Mouse (Mus musculus): ENCODE data around the gene Fancl.

Fancl gene

GRCm38 (mm10) chr11:26477037-26477739, 91.3 kb downstream of the Fancl start:
- in situ Hi-C loops (cut with MboI; ENCODE audit: low pct_unique_long_range_greater_than_20kb in 1 of 2, low sequenced_read_pairs in 2 of 2, unreplicated experiment in 1 of 2) = no loop called here

GRCm38 (mm10) chr11:26481691-26482242, 95.8 kb downstream of the Fancl start:
- in situ Hi-C loops (cut with MboI; ENCODE audit: low pct_unique_long_range_greater_than_20kb in 1 of 2, low sequenced_read_pairs in 2 of 2, unreplicated experiment in 1 of 2) = no loop called here

DNA sequence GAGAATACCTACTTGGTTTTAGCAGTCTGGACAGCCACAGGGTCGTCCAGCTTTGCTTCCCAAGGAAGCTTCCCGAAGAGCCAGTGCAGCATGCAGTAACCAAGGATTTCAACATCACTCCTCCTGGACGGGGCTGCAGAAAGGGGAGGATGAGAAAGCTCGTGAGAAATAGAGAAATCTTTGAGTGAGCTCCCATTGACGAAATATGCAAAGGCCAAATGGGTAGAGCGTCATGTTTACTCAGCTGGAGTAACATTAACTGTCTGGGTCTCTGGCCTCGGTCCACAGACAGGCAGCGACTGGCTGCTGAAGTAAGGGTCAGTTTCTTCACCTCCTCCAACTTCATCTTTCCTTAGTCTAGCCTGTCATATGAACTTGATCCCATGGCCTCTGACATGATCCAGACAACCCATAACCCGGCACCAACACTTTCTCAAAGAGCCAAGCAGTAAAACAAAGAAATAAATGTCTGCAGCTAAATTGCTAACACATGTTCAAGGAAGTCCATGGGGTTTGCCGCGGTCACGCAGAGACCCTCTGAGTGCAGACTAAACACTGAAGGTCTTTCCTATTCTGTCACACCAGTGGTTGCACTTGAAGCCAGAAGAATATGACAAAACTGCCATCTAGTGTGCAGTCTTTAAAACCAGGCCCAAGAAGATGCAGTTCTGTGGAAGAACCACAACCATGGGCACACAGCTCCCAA, 104.0 kb downstream of the Fancl start:
- in situ Hi-C loops (cut with MboI; ENCODE audit: low pct_unique_long_range_greater_than_20kb in 1 of 2, low sequenced_read_pairs in 2 of 2, unreplicated experiment in 1 of 2) = no loop called here

- in situ Hi-C loops (cut with MboI; ENCODE audit: low pct_unique_long_range_greater_than_20kb in 1 of 2, low sequenced_read_pairs in 2 of 2, unreplicated experiment in 1 of 2) = no loop called here
Observed at GRCm38 (mm10) chr11:26495951-26496350, 110.0 kb downstream of the Fancl start.

- in situ Hi-C loops (cut with MboI; ENCODE audit: low pct_unique_long_range_greater_than_20kb in 1 of 2, low sequenced_read_pairs in 2 of 2, unreplicated experiment in 1 of 2) = no loop called here
Observed at GRCm38 (mm10) chr11:26513683-26514082, 127.7 kb downstream of the Fancl start.

DNA sequence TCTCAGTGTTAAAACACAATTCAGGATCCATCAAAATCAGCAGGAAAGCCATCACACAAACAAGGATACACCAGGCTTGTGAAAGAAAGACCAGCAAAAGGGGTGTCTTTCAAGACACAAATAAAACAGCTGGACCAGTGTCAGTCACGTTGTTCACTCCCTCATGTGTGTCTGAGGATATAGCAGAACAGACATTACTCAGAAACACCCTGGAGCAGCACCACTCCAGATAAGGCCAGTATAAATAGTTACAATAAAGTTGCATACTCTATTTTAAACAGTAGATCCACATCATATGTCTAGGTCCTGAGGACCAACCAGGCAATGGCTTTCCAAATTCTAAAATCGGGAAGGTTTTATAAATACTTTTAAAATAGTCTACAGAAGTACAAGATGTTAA, 130.2 kb downstream of the Fancl start:
- in situ Hi-C loops (cut with MboI; ENCODE audit: low pct_unique_long_range_greater_than_20kb in 1 of 2, low sequenced_read_pairs in 2 of 2, unreplicated experiment in 1 of 2) = no loop called here

DNA sequence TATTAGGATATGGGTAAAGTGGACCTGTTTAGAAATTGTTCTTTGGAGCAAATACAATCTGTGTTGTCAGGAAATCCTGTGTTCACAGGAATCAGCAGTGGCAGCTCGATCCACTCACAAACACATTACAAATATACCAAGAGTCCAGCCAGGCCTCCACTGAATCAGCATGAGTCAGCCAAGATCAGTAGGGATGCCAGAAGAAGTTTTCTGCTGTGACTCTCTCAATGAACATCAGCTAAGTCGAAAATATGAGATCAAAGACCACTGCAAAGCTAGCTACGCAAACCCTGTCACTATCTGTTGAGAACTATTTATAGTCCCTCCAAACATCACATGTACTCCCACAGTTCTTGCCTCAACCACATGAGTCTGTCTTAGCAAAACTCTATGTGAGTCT, 133.1 kb downstream of the Fancl start:
- in situ Hi-C loops (cut with MboI; ENCODE audit: low pct_unique_long_range_greater_than_20kb in 1 of 2, low sequenced_read_pairs in 2 of 2, unreplicated experiment in 1 of 2) = no loop called here

Measured in mouse embryonic stem cell (cell line).